Mouse (Mus musculus) CH12.LX (cell line): Measurements from ENCODE around the gene Tle3.

ENCODE experiments used
- CTCF ChIP-seq, 2 experiments: IDR thresholded peaks in 1 of 2; conservative IDR thresholded peaks in 1 of 2; 2 replicates each; pipeline ENCODE4 v1.5.1; 2011 to 2012; ENCODE audit warnings: low read depth in 2 of 2, low read length in 2 of 2, improper control_type of control experiment in 1 of 2, inconsistent platforms in 1 of 2, mild to moderate bottlenecking in 1 of 2, moderate library complexity in 1 of 2
- USF1 ChIP-seq: IDR thresholded peaks from 2 replicates; pipeline ENCODE4 v1.6.1; 2014; ENCODE audit warnings: low read depth, mild to moderate bottlenecking, inconsistent platforms, low read length, improper control_type of control experiment

- TF ChIP-seq USF1 = no peak
- TF ChIP-seq CTCF (conservative IDR thresholded peaks at IDR 0.05 in 1 of 2, IDR thresholded peaks at IDR 0.05 in 1 of 2; ENCODE audit: low read depth in 2 of 2, low read length in 2 of 2) = no peak
These were observed 21.7 kb downstream of the Tle3 start for GRCm38 (mm10) chr9:61393847-61394246.
